Mouse (Mus musculus) lung, adult 2 months (tissue): ENCODE measurements around the gene Cd40.

Source experiments
- CTCF ChIP-seq: fragments of 200-500 bp; IDR thresholded peaks from 2 replicates; pipeline ENCODE4 v1.5.1; 2011; ENCODE audit warnings: mild to moderate bottlenecking, low read length, control low read depth; ENCODE audit not compliant: insufficient read depth
- POLR2A ChIP-seq: fragments of 200-500 bp; IDR thresholded peaks from 2 replicates; pipeline ENCODE4 v1.6.1; 2011; ENCODE audit warnings: low read depth, mild to moderate bottlenecking, control low read depth, low read length, borderline replicate concordance; ENCODE audit errors: extremely low read depth

DNA sequence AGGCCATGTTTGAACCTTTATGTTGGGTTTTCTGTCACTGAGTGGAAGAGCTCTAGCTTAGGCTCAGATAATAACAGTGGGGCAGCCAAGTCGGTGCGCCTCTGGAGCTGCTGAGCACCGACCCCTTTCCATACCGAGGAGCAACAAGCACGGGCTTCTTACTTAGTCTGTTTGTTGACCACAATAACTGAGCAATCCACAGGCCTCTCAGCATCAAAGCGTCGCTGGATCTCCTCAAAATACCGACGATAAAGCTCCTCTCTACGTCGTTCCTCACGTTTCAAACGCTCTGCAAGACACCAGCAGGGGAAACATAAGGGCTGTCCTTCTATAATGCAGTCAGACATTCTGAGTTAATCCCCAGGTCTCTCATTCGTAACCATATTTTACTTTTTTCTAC is 46.3 kb upstream of the Cd40 start:
- TF ChIP-seq CTCF: no peak
- TF ChIP-seq POLR2A: no peak
